Mouse (Mus musculus) T-helper 1 cell (primary cell): ENCODE data around the gene Creg2.
"Not testable (repeated sequence)": the region's sequence is repeated elsewhere in the genome, so short reads cannot be mapped to it uniquely, and the experiment has no call there.

Experiments
- in situ Hi-C: fragments of 300-600 bp; cut with MboI, MseI; formaldehyde crosslinking; loops from one replicate; pipeline ENCODE4 v1.15.1; 2025; ENCODE audit warnings: high pct_unique_total_duplicates

The Creg2 gene

DNA sequence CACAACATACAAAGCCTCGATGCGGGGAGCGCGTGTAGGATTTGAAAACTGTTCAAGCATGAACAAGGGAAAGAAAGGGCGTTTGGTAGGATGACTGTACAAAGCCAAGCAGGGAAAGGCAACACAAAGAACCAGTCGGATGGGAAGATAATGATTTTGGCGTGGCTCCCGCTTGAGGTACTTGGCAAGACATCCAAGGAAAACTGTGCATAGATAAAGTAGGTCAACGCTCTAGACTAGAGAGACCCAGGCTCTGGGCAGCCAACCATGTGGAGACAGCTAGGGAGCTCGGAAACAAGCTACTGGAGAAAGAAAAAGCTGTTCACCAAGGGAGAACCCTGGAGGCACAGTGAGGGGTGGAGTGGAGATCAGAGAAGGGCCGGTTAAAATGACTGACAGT lies 52.5 kb downstream of the Creg2 start:
- in situ Hi-C loops, result no loop called here

DNA sequence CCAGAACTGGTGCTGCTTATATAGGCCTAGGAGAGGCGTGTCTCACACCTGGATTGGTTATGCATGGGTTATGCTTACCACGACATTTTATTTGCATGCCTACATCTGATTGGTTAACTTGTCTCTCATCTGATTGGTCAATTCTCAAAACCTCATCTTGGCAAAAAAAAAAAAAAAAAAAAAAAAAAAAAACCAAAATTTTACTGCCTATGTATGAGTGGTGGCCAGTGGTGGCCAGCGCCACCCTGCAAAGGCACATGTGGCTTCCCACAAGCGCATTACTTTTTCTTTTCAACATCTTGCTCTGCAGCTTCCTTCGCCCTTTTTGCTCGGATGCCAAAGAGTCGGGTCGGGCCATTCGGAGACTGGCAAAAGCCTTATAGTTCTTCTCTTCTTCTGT lies 54.1 kb downstream of the Creg2 start:
- in situ Hi-C loops, result not testable (repeated sequence)

DNA sequence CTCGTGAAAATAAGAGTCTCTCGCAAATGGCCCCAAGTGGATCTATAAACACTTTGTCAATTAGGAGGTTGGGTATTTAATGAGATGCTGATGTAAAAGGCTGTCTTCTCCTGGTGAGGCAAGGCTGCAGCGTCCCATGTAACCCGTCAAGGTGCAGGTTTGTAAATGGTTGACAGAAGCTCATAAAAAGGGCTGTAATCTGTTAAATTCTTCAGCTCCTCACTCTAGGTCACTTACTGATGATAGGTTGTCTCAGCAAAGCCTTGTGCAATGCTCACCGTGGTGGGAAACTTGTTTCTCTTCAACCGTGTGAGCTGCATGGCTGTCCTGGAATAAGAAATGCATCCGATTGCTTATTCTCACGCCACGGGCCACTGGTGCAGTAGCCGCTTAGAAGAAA lies 57.4 kb downstream of the Creg2 start:
- in situ Hi-C loops, result no loop called here

DNA sequence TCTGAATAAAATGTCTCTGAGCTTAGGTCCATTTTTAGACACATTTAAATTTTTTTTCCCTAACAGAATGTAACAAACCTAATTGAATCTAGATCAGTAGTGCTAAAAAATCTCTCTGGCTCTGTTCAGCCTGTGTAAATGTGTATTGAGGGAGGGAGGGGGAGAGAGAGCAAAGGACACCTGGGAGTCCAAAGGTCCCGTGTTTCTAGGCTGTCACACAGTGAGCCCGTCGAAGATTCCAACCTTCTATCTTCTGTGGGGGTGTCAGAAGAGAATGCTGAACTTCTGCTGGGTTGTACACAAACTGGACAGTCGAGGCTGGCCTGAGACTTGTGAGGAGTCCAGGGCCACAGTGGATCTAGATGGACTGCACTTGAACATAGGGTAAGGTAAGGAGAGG lies 59.2 kb downstream of the Creg2 start:
- in situ Hi-C loops, result no loop called here

DNA sequence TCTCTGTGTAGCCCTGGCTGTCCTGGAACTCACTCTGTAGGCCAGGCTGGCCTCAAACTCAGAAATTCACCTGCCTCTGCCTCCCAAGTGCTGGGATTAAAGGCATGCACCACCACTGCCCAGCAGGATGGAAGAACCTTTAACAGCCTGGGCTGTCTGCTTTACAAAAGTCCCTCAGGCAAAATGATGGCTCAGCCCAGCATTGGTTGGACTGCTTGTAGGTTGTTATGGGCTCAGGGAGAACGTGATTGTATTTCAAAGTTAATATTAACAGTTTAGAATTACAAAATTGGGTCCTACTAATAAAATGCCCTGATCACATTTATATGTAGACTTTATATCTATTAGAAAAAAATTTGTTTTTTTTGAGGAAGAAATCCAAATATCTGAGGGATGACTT lies 59.7 kb downstream of the Creg2 start:
- in situ Hi-C loops, result not testable (repeated sequence)

DNA sequence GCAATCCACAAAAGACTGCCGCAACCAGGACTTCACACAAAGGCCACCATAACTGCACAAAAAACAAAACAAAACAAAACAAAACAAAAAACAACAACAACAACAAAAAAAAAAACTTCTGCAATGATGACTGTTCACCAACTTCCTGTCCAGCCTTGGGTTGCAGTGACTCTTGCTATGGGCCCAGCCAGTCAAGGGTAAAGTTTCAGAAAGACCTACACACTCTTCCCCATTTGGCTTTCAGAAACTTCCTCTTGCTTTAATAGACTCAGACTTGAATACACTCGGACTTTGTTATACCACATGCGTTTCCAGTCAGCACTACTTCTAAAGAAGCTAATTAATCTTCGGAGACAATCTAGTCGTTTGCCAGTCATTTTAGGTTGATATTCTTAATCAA lies 61.1 kb downstream of the Creg2 start:
- in situ Hi-C loops, result no loop called here

DNA sequence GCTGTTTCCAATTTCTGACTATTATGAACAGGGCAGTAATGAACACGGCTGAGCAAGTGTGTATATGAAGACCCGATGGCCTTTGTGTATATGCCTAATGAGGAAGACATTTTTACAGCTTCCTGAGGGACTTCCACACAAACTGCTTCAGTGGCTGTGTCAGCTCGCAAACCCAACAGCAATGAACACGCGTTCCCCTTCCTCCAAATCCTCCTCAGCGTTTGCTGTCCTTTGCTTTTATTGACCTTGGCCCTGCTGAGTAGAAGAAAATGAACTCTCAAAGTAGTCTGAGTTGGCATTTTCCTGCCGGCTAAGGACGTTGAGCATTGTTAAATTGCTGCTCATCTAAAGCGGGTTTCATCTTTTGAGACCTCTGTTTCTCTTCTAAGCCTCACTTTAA lies 65.9 kb downstream of the Creg2 start:
- in situ Hi-C loops, result no loop called here

DNA sequence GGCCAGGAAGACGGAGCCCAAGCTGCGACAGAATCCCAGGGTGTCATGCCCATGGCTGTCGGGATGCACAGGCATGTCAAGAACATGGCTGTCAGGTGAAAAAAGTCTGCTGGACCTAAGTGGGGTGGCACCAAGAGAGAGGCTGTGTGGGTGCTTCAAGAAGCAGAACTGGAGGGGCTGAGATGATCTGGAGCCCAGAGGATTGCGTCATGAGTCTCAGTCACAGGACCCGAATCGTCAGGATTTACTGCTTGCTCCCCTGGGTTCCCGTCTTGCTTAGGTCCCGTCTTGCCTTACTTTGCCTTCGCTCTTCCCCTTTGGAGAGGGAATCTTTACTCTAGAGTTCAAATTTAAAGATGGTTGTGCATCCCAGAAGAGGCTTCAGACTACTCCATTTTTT lies 68.1 kb downstream of the Creg2 start:
- in situ Hi-C loops, result no loop called here

DNA sequence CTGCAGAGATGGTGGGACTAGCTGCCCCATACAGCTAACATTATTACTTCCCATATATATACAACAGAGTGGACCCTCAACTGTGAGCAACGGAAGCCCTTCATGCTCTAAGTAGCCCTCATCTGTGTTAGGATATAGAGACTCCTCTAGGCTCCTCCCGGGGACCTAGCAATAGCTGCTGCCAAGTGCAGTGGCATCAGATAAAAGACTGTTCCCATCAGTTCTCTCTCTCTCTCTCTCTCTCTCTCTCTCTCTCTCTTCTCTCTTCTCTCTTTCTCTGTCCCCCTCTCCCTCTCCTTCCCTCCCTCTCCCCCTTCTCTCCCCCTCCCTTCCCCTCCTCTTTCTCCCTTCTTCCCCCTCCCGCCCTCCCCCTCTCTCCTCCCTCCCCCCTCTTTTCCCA lies 70.1 kb downstream of the Creg2 start:
- in situ Hi-C loops, result no loop called here

DNA sequence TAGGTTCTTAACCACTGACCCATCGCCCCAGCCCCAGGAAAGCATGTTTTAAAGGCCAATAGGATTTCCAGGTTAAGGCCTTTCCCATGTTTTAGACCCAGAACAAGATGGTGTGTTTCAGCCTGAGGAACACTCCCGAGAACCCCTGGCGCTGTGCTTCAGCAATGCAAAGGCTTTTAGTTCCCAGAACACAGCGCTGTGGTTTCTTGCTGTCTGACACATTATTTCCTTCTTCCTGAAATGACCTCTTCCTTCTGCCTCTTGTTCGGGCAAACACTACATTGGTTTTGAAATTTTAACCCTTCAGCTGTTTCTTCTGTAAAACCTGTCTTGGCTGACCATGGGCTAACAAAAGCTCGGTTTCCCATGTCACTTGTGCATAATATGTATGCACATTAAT lies 72.1 kb downstream of the Creg2 start:
- in situ Hi-C loops, result loop anchor here (10.0 kb wide), 1 partner anchor 924 kb away; no protein-coding TSS in a partner anchor

DNA sequence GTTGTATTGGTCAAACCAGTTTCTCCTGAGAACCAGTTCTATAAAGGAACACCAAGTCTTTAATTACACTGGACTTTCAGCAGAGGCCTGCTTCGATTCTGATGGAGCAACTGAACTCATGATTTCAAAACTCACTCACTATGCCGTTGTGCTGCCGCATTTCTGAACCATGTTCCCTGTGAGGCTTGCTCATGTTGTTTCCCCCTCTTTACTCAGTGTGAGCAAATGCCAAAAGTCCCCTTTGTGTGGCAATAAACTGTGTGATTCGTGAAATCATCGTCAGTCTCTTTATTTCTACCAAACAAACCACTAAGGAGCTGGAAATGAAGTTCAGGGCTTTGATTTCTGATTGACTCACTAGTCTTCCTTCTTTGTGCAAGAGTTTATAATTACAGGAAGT lies 72.8 kb downstream of the Creg2 start:
- in situ Hi-C loops, result loop anchor here (10.0 kb wide), 1 partner anchor 924 kb away; no protein-coding TSS in a partner anchor

DNA sequence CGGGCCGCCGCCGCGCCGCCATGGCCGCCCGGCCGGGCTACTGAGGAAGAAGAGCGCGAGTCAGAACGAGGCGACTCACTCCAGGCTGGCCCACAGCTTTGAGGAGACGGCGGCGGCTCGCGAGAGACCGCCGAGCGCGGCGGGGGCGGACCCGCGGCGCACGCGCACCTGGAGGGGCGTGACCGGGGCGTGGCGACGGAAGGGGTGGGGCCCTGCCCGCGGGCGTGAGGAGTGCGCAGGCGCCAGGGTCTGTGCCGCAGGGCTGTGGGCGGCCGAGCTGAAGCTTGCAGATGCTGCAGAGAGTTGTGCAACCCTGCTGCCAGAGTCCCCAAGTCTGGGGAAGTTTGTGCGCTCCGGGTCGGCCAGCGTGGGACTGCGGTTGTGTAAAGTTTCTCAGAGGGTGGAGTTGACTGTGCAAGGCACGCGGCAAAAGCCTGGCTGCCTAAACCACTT lies 74.0 kb downstream of the Creg2 start, which contains the start of gene Rnf149:
Rnf149 (minus strand) TSS at position 153 of the 453 bp plus-strand sequence.
- in situ Hi-C loops, result loop anchor here (10.0 kb wide), 1 partner anchor 922 kb away; no protein-coding TSS in a partner anchor

DNA sequence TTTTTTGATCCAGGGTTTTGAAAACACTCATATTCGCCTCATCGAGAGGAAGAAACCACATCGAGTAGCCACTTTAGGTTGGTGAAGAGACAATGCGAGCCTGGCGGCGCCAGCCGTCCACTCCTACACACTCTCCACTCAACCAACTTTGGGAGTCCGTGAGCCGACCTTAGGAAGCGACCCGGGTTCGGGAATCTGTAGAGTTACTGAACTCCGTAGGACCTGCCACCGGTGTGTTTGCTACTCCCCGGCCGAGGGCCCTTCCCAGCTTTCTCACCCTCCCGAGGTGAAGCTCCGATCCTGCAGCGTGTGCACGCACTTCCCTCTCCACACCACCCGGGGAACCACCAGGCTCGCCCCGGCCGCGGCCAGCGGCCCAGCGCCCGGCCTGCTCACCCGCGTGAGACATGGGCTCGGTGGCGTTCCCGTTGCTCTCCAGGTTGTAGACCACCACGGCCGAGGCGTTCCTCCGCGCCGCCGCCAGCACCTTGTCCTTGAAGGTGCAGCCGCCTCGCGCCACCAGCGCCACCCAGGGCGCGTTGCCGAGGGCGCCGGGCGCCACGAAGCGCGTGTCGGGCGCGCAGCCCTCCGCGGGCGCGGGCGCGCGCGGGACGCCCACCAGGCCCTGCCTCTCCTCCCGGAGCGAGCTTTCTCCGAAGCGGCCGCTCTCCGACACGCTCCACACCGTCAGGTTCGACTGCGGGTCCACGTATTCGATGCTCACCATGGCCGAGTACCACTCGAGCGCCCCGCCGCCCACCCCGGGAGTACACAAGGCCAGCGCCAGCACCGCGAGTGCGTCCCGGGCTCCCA lies 74.6 kb downstream of the Creg2 start:
- in situ Hi-C loops, result loop anchor here (10.0 kb wide), 1 partner anchor 922 kb away; no protein-coding TSS in a partner anchor

DNA sequence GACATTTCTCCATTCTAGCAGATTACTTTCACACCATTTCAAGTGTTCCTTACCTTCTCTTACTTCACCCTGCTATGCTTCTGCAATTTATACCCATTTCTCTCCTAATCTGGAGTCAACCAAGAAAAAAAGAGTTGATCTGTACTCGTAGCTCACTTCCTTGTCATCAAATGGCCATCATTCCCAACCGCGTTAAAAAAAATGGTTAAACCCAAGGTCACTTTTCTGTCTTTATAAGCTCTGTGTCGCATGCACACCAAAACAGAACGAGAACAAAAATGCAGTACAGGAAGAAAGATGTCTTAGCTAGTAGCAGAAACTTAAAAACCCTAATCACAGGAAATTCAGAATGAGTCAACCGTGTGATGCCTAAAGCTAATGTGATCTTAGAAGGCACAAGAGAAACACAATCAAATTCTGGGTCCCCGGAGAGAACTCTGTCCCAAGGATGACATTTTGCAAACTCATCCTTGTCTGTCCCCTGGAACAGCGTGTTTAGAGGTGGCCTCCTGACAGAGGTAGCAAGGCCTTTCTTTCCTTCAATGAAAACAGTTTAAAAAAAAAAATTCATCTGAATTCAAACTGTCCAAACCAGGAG lies 75.4 kb downstream of the Creg2 start:
- in situ Hi-C loops, result loop anchor here (10.0 kb wide), 1 partner anchor 921 kb away; no protein-coding TSS in a partner anchor

DNA sequence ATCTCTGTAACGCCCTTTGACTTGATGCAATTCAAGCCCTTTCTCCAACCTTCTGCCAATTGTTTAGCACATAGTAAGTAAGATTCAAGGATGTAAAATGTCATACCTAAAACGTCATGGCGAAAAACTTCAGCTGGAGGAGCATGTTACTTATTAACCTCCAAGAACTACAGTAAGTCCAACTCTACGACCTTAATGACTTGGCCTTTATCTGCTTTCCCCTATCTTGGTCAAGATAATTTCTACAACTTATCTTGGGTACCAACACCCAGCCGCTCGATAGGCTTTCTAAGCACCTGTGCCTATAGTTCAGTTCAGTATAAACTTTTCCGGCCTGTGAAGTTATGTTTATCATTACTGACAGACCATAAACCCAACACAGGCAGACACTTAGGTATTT lies 77.4 kb downstream of the Creg2 start:
- in situ Hi-C loops, result loop anchor here (10.0 kb wide), 1 partner anchor 919 kb away; no protein-coding TSS in a partner anchor

DNA sequence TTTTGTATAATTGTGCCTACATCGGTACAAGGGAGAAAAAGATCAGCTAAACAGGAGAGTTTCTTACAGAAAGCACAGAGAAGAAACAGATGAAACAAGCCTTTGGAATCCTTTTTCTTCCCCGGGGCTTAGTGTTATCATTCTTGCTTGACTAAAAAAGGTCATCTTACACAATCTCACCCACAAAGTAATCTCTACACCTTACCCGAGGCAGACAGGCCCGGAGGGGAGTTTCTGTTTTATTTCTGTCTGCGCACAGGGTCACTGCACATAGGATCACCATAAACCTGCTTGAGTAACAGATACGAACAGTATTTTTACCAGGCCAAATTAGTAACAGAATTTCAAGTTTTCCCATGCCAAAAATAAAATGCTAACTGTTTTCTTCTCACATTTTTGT lies 79.6 kb downstream of the Creg2 start:
- in situ Hi-C loops, result loop anchor here (10.0 kb wide), 1 partner anchor 917 kb away; no protein-coding TSS in a partner anchor
